Mouse (Mus musculus) forebrain, embryonic 10.5 days (tissue): ENCODE data around the gene AC170998.1. TPM values are rescaled to one million over a fixed set of nuclear protein-coding genes. Genes with fewer than 3 reads are reported as not detected.
"Not testable (repeated sequence)": the region's sequence is repeated elsewhere in the genome, so short reads cannot be mapped to it uniquely, and the experiment has no call there.

Source experiments
- DNase-seq: peaks from one replicate; pipeline ENCODE4 v3.0.0-alpha.2; 2017; ENCODE audit warnings: low spot score; ENCODE audit errors: extremely low spot score
- H3K27ac ChIP-seq: fragments of 300-500 bp; sonication (generic); 2 replicates; pipeline ENCODE4 v1.5.1; 2016; ENCODE audit warnings: mild to moderate bottlenecking
- H3K27me3 ChIP-seq: fragments of 300-500 bp; sonication (generic); 2 replicates; pipeline ENCODE4 v1.6.1; 2016; ENCODE audit warnings: mild to moderate bottlenecking; ENCODE audit not compliant: poor library complexity, severe bottlenecking
- H3K36me3 ChIP-seq: fragments of 300-500 bp; sonication (generic); replicated peaks from 2 replicates; pipeline ENCODE4 v1.6.1; 2016; ENCODE audit warnings: mild to moderate bottlenecking, moderate library complexity
- H3K4me1 ChIP-seq: fragments of 300-500 bp; sonication (generic); 2 replicates; pipeline ENCODE4 v1.6.1; 2016
- H3K4me3 ChIP-seq: fragments of 300-500 bp; sonication (generic); 2 replicates; pipeline ENCODE4 v1.5.1; 2016; ENCODE audit warnings: mild to moderate bottlenecking, moderate library complexity
- H3K9me3 ChIP-seq: fragments of 300-500 bp; sonication (generic); 2 replicates; pipeline ENCODE4 v1.6.1; 2016; ENCODE audit warnings: mild to moderate bottlenecking, moderate library complexity
- WGBS: fragments of 180-500 bp; shearing (Covaris S2); methylation state at CpG from one replicate; pipeline ENCODE4 v1.1.7; 2016; 5-methylcytosine and 5-hydroxymethylcytosine counted together
- polyA plus RNA-seq: library from polyadenylated mRNA; unstranded; fragments of >200 nt; fragmentation: Nextera tagmentation; extraction: Ambion mirVana; gene quantifications from 2 replicates; pipeline ENCODE4 v1.2.1, GENCODE M21; 2016

AC170998.1 gene
- polyA plus RNA-seq, 1 experiment from 2014 or later, result 2.6 TPM

GRCm38 (mm10) chr17:28709552-28710290, 16.2 kb upstream of the AC170998.1 start:
- 94% methylated on average over 8 of the region's 8 CpGs for WGBS
- Histone ChIP-seq H3K4me1 (peaks cover 15% of the 10 kb centered on the region), H3K27me3 (no peaks in the 10 kb centered on the region), H3K27ac (no peak overlapping the region), H3K4me3 (no peak overlapping the region), H3K36me3 (peaks cover 26% of the 10 kb centered on the region), H3K9me3 (no peaks in the 10 kb centered on the region)
- DNase-seq, result no peak

GRCm38 (mm10) chr17:28710291-28710688, 15.6 kb upstream of the AC170998.1 start:
- H3K4me3 ChIP-seq, result no peak overlapping the region
- H3K27me3 ChIP-seq, result no peaks in the 10 kb centered on the region
- DNase-seq, result no peak
- H3K4me1 ChIP-seq, result peaks cover 15% of the 10 kb centered on the region
- 93% methylated on average over 8 of the region's 8 CpGs for WGBS
- H3K36me3 ChIP-seq, result peaks cover 26% of the 10 kb centered on the region
- no peak overlapping the region for H3K27ac ChIP-seq
- H3K9me3 ChIP-seq, result no peaks in the 10 kb centered on the region

- no peaks in the 10 kb centered on the region for H3K27me3 ChIP-seq
- WGBS, result 93% methylated on average over 6 of the region's 6 CpGs
- peaks cover 15% of the 10 kb centered on the region for H3K4me1 ChIP-seq
- no peak overlapping the region for H3K27ac ChIP-seq
- no peak for DNase-seq
- no peaks in the 10 kb centered on the region for H3K9me3 ChIP-seq
- H3K4me3 ChIP-seq, result no peak overlapping the region
- peaks cover 31% of the 10 kb centered on the region for H3K36me3 ChIP-seq
Measured at GRCm38 (mm10) chr17:28711237-28711636, 14.6 kb upstream of the AC170998.1 start.

- no peaks in the 10 kb centered on the region for H3K27me3 ChIP-seq
- WGBS, result 93% methylated on average over 6 of the region's 6 CpGs
- DNase-seq, result no peak
- H3K36me3 ChIP-seq, result peaks cover 42% of the 10 kb centered on the region
- H3K27ac ChIP-seq, result no peak overlapping the region
- no peaks in the 10 kb centered on the region for H3K9me3 ChIP-seq
- no peak overlapping the region for H3K4me3 ChIP-seq
- H3K4me1 ChIP-seq, result peaks cover 11% of the 10 kb centered on the region
Measured at GRCm38 (mm10) chr17:28712305-28712704, 13.6 kb upstream of the AC170998.1 start.

- no peak for DNase-seq
- H3K9me3 ChIP-seq, result no peaks in the 10 kb centered on the region
- 95% methylated on average over 3 of the region's 3 CpGs for WGBS
- H3K36me3 ChIP-seq, result peaks cover 56% of the 10 kb centered on the region
- no peak overlapping the region for H3K4me3 ChIP-seq
- peaks cover 14% of the 10 kb centered on the region for H3K4me1 ChIP-seq
- no peak overlapping the region for H3K27ac ChIP-seq
- no peaks in the 10 kb centered on the region for H3K27me3 ChIP-seq
Measured at GRCm38 (mm10) chr17:28714006-28714405, 11.9 kb upstream of the AC170998.1 start.

- Histone ChIP-seq H3K27ac (no peak overlapping the region), H3K4me1 (peaks cover 7% of the 10 kb centered on the region), H3K36me3 (peaks cover 75% of the 10 kb centered on the region), H3K9me3 (no peaks in the 10 kb centered on the region), H3K27me3 (no peaks in the 10 kb centered on the region), H3K4me3 (no peak overlapping the region)
- DNase-seq, result no peak
- WGBS, result 78% methylated on average over 7 of the region's 7 CpGs
Measured at GRCm38 (mm10) chr17:28715832-28716548, 9.9 kb upstream of the AC170998.1 start.

GRCm38 (mm10) chr17:28717535-28717934, 8.3 kb upstream of the AC170998.1 start:
- H3K36me3 ChIP-seq, result peaks cover 91% of the 10 kb centered on the region
- H3K4me1 ChIP-seq, result peaks cover 10% of the 10 kb centered on the region; the same call in 1 of the 2 replicates
- H3K27ac ChIP-seq, result no peak overlapping the region
- H3K4me3 ChIP-seq, result no peak overlapping the region
- H3K9me3 ChIP-seq, result no peaks in the 10 kb centered on the region
- H3K27me3 ChIP-seq, result no peaks in the 10 kb centered on the region
- 68% methylated on average over 3 of the region's 3 CpGs for WGBS
- no peak for DNase-seq

- DNase-seq, H3K27me3 ChIP-seq: not testable (repeated sequence)
- peaks cover 96% of the 10 kb centered on the region for H3K36me3 ChIP-seq
Measured at GRCm38 (mm10) chr17:28727511-28727910, 1.6 kb downstream of the AC170998.1 start.

GRCm38 (mm10) chr17:28735317-28736105, 9.6 kb downstream of the AC170998.1 start:
- 92% methylated on average over 6 of the region's 6 CpGs for WGBS
- Histone ChIP-seq H3K27ac (no peak overlapping the region), H3K9me3 (no peaks in the 10 kb centered on the region), H3K4me1 (no peaks in the 10 kb centered on the region), H3K4me3 (no peak overlapping the region), H3K27me3 (no peaks in the 10 kb centered on the region), H3K36me3 (peaks cover 79% of the 10 kb centered on the region)
- no peak for DNase-seq

More at GRCm38 (mm10) chr17:28727511-28727910, 1.6 kb downstream of the AC170998.1 start:
- not testable (repeated sequence) for H3K27ac ChIP-seq, H3K4me3 ChIP-seq, H3K9me3 ChIP-seq, H3K4me1 ChIP-seq
- 92% methylated on average over 11 of the region's 11 CpGs for WGBS

- no peak for DNase-seq
- H3K27me3 ChIP-seq, result no peaks in the 10 kb centered on the region
- no peak overlapping the region for H3K27ac ChIP-seq
- 90% methylated on average over 4 of the region's 4 CpGs for WGBS
- H3K4me3 ChIP-seq, result no peak overlapping the region
- no peaks in the 10 kb centered on the region for H3K4me1 ChIP-seq
- peaks cover 79% of the 10 kb centered on the region for H3K36me3 ChIP-seq
- H3K9me3 ChIP-seq, result no peaks in the 10 kb centered on the region
Measured at GRCm38 (mm10) chr17:28736486-28736885, 10.6 kb downstream of the AC170998.1 start.

- no peak overlapping the region for H3K4me3 ChIP-seq
- no peaks in the 10 kb centered on the region for H3K9me3 ChIP-seq
- no peaks in the 10 kb centered on the region for H3K27me3 ChIP-seq
- DNase-seq, result no peak
- 81% methylated on average over 4 of the region's 4 CpGs for WGBS
- H3K4me1 ChIP-seq, result no peaks in the 10 kb centered on the region
- H3K36me3 ChIP-seq, result peaks cover 78% of the 10 kb centered on the region
- no peak overlapping the region for H3K27ac ChIP-seq
Measured at GRCm38 (mm10) chr17:28737973-28738372, 12.1 kb downstream of the AC170998.1 start.

- Histone ChIP-seq H3K27me3 (no peaks in the 10 kb centered on the region), H3K4me3 (no peak overlapping the region), H3K36me3 (peaks cover 83% of the 10 kb centered on the region), H3K9me3 (no peaks in the 10 kb centered on the region; the same call in 1 of the 2 replicates), H3K4me1 (no peaks in the 10 kb centered on the region), H3K27ac (no peak overlapping the region)
- DNase-seq, result no peak
- 96% methylated on average over 6 of the region's 6 CpGs for WGBS
Measured at GRCm38 (mm10) chr17:28739244-28739643, 13.4 kb downstream of the AC170998.1 start.
